Mouse (Mus musculus) heart, embryonic 10.5 days (tissue): Measurements from ENCODE around the gene Pfkfb1. TPM values are rescaled to one million over a fixed set of nuclear protein-coding genes. Genes with fewer than 3 reads are reported as not detected.

Experiments
- DNase-seq: peaks from one replicate; pipeline ENCODE4 v3.0.0-alpha.2; 2017; ENCODE audit warnings: low spot score
- H3K27ac ChIP-seq: fragments of 300-500 bp; sonication (generic); 2 replicates; pipeline ENCODE4 v1.5.1; 2016; ENCODE audit warnings: mild to moderate bottlenecking
- H3K27me3 ChIP-seq: fragments of 300-500 bp; sonication (generic); 2 replicates; pipeline ENCODE4 v1.6.1; 2016; ENCODE audit warnings: mild to moderate bottlenecking; ENCODE audit not compliant: poor library complexity, insufficient read depth, severe bottlenecking
- H3K36me3 ChIP-seq: fragments of 300-500 bp; sonication (generic); 2 replicates; pipeline ENCODE4 v1.6.1; 2016; ENCODE audit warnings: mild to moderate bottlenecking, moderate library complexity
- H3K4me1 ChIP-seq: fragments of 300-500 bp; sonication (generic); 2 replicates; pipeline ENCODE4 v1.6.1; 2016; ENCODE audit warnings: mild to moderate bottlenecking
- H3K4me3 ChIP-seq: fragments of 300-500 bp; sonication (generic); 2 replicates; pipeline ENCODE4 v1.5.1; 2016; ENCODE audit warnings: mild to moderate bottlenecking, moderate library complexity
- H3K9me3 ChIP-seq: fragments of 300-500 bp; sonication (generic); 2 replicates; pipeline ENCODE4 v1.6.1; 2016; ENCODE audit warnings: mild to moderate bottlenecking, moderate library complexity
- WGBS: fragments of 180-500 bp; shearing (Covaris S2); methylation state at CpG from one replicate; pipeline ENCODE4 v1.1.7; 2016; 5-methylcytosine and 5-hydroxymethylcytosine counted together
- microRNA-seq: library from miRNA; unstranded; fragments of <30 nt; microRNA quantifications from one replicate; pipeline ENCODE4, GENCODE M21; 2017
- polyA plus RNA-seq: library from polyadenylated mRNA; unstranded; fragments of >200 nt; fragmentation: Nextera tagmentation; extraction: Ambion mirVana; gene quantifications from 2 replicates; pipeline ENCODE4 v1.2.1, GENCODE M21; 2016

Pfkfb1 gene
- polyA plus RNA-seq, 1 experiment from 2014 or later: 13.2 TPM

GRCm38 (mm10) chrX:150594176-150594575, 6.1 kb downstream of the Pfkfb1 start:
- Histone ChIP-seq H3K36me3 (no peaks in the 10 kb centered on the region), H3K4me3 (no peak overlapping the region), H3K9me3 (no peaks in the 10 kb centered on the region), H3K27ac (0 out of 2 replicates have a peak overlapping the region, but pooled peaks have one; percentile 42), H3K27me3 (no peaks in the 10 kb centered on the region), H3K4me1 (no peaks in the 10 kb centered on the region)
- WGBS: 56% methylated on average over 3 of the region's 3 CpGs
- DNase-seq: peak; percentile 74

GRCm38 (mm10) chrX:150595016-150595760, 7.2 kb downstream of the Pfkfb1 start:
- H3K4me3 ChIP-seq: no peak overlapping the region
- H3K27me3 ChIP-seq: no peaks in the 10 kb centered on the region
- no peaks in the 10 kb centered on the region for H3K9me3 ChIP-seq
- WGBS: 66% methylated on average over 9 of the region's 9 CpGs
- H3K4me1 ChIP-seq: no peaks in the 10 kb centered on the region
- H3K27ac ChIP-seq: peak overlapping the region; percentile 42; the same call in 1 of the 2 replicates
- peak; percentile 76 for DNase-seq
- H3K36me3 ChIP-seq: no peaks in the 10 kb centered on the region

- no peaks in the 10 kb centered on the region for H3K36me3 ChIP-seq
- WGBS: 70% methylated on average over 2 of the region's 2 CpGs
- H3K9me3 ChIP-seq: no peaks in the 10 kb centered on the region
- H3K27me3 ChIP-seq: no peaks in the 10 kb centered on the region
- DNase-seq: no peak
- H3K4me1 ChIP-seq: no peaks in the 10 kb centered on the region
- no peak overlapping the region for H3K27ac ChIP-seq
- H3K4me3 ChIP-seq: no peak overlapping the region
Measured at GRCm38 (mm10) chrX:150598882-150599281, 10.9 kb downstream of the Pfkfb1 start.

GRCm38 (mm10) chrX:150636421-150636820, 48.4 kb downstream of the Pfkfb1 start:
- H3K27ac ChIP-seq: no peak overlapping the region
- no peaks in the 10 kb centered on the region for H3K9me3 ChIP-seq
- no peaks in the 10 kb centered on the region for H3K36me3 ChIP-seq
- 44% methylated on average over 1 of the region's 1 CpGs for WGBS
- H3K27me3 ChIP-seq: no peaks in the 10 kb centered on the region
- no peak overlapping the region for H3K4me3 ChIP-seq
- no peaks in the 10 kb centered on the region for H3K4me1 ChIP-seq
- DNase-seq: no peak

- H3K9me3 ChIP-seq: no peaks in the 10 kb centered on the region
- DNase-seq: no peak
- peak overlapping the region; percentile 66 for H3K4me3 ChIP-seq
- H3K27ac ChIP-seq: peak overlapping the region; percentile 81
- H3K4me1 ChIP-seq: no peaks in the 10 kb centered on the region
- H3K27me3 ChIP-seq: no peaks in the 10 kb centered on the region; the same call in 1 of the 2 replicates
- WGBS: 37% methylated on average over 34 of the region's 44 CpGs
- peaks cover 33% of the 10 kb centered on the region for H3K36me3 ChIP-seq
Measured at GRCm38 (mm10) chrX:150656122-150656907, 68.3 kb downstream of the Pfkfb1 start.

- peak within 1 kb of the TSS; percentile 81 for H3K27ac ChIP-seq
- WGBS: 22% methylated on average over 37 of the region's 37 CpGs
- peak within 1 kb of the TSS; percentile 66 for H3K4me3 ChIP-seq
- peak; percentile 83 for DNase-seq
- H3K36me3 ChIP-seq: peaks cover 25% of the 10 kb centered on the region
- no peaks in the 10 kb centered on the region for H3K4me1 ChIP-seq
- H3K9me3 ChIP-seq: no peaks in the 10 kb centered on the region
- H3K27me3 ChIP-seq: no peaks in the 10 kb centered on the region; the same call in 1 of the 2 replicates
Measured at GRCm38 (mm10) chrX:150656908-150657796, 69.1 kb downstream of the Pfkfb1 start, which contains the start of gene Tro. Tro (minus strand) TSS chrX:150657583.

- Histone ChIP-seq H3K27ac (no peak overlapping the region), H3K4me3 (no peak overlapping the region), H3K4me1 (no peaks in the 10 kb centered on the region), H3K27me3 (no peaks in the 10 kb centered on the region; the same call in 1 of the 2 replicates), H3K9me3 (no peaks in the 10 kb centered on the region), H3K36me3 (peaks cover 19% of the 10 kb centered on the region)
- DNase-seq: no peak
- WGBS: 40% methylated on average over 3 of the region's 3 CpGs
Measured at GRCm38 (mm10) chrX:150657797-150658118, 69.7 kb downstream of the Pfkfb1 start.

- Histone ChIP-seq H3K9me3 (no peaks in the 10 kb centered on the region), H3K4me3 (no peak overlapping the region), H3K36me3 (no peaks in the 10 kb centered on the region), H3K27me3 (no peaks in the 10 kb centered on the region), H3K27ac (no peak overlapping the region), H3K4me1 (no peaks in the 10 kb centered on the region)
- DNase-seq: no peak
- 30% methylated on average over 4 of the region's 4 CpGs for WGBS
Measured at GRCm38 (mm10) chrX:150662809-150663208, 74.8 kb downstream of the Pfkfb1 start.

- Histone ChIP-seq H3K4me3 (no peak overlapping the region), H3K27ac (no peak overlapping the region), H3K9me3 (no peaks in the 10 kb centered on the region), H3K27me3 (no peaks in the 10 kb centered on the region), H3K36me3 (no peaks in the 10 kb centered on the region), H3K4me1 (no peaks in the 10 kb centered on the region)
- WGBS: 39% methylated on average over 1 of the region's 1 CpGs
- DNase-seq: no peak
Measured at GRCm38 (mm10) chrX:150677505-150677904, 89.5 kb downstream of the Pfkfb1 start.

Small RNA genes lying within 50 kb of the gene (microRNA-seq; reads per million reads assigned to microRNA genes)
- gene Mir3620: not detected

Other genes with a start within 250 kb of the Pfkfb1 start
- gene Tmem29, start 129.1 kb upstream of the Pfkfb1 start, polyA plus RNA-seq: 23.9 and 30.0 TPM in 2 replicates
- 143 and 161 TPM in 2 replicates for gene Alas2, start 40.9 kb upstream of the Pfkfb1 start, polyA plus RNA-seq
- 22.1 and 28.4 TPM in 2 replicates for gene Apex2, start 1.6 kb downstream of the Pfkfb1 start, polyA plus RNA-seq
- 31.0 and 32.1 TPM in 2 replicates for gene Tro, start 69.4 kb downstream of the Pfkfb1 start, polyA plus RNA-seq
- 638 and 695 TPM in 2 replicates for gene Maged2, start 226.1 kb downstream of the Pfkfb1 start, polyA plus RNA-seq